Mouse (Mus musculus) megakaryocyte, embryonic 14.5 days (primary cell): ENCODE data around the gene Hnf1a.

Experiments used
- FLI1 ChIP-seq: IDR thresholded peaks from 2 replicates; pipeline ENCODE4 v1.6.1; 2012; ENCODE audit warnings: low read length, inconsistent platforms, mixed read lengths
- GATA1 ChIP-seq: IDR thresholded peaks from 3 replicates; pipeline ENCODE4 v1.6.1; 2012; ENCODE audit warnings: mixed read lengths, low read length, inconsistent platforms, borderline replicate concordance

DNA sequence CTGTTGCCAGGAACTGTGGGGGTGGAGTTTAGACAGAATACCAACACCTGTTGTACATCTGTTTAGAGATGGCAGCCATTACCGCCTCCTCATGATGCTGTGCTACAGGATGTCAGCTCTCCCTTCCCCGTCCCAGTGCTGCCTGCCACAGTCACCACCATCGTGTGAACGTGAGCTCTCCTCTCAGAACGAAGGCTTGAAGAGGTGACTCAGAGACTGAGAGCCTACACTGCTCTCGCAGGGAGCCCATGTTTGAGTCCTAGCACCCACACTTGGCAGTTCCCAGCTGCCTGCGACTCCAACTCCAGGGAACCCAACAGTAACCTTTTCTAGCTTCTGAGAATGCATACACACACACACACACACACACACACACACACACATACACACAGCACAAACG lies 56.0 kb downstream of the Hnf1a start:
- TF ChIP-seq GATA1 (no peak), FLI1 (no peak)
